Mouse (Mus musculus): Measurements from ENCODE around the gene Sirt5. TPM values are rescaled to one million over a fixed set of nuclear protein-coding genes. Genes with fewer than 3 reads are reported as not detected.

The Sirt5 gene
- polyA plus RNA-seq, 1 experiment = 3.3 TPM

GRCm38 (mm10) chr13:43399576-43399975 is 34.3 kb downstream of the Sirt5 start:
- peaks cover 5% of the 10 kb centered on the region for H3K79me3 ChIP-seq (ENCODE audit: low read depth)
- H3ac ChIP-seq (ENCODE audit: control insufficient read depth, insufficient read length, low read depth) = no peak overlapping the region
- H3K4me3 ChIP-seq (ENCODE audit: insufficient read depth, poor library complexity, severe bottlenecking) = no peak overlapping the region
- H3K36me3 ChIP-seq (ENCODE audit: control insufficient read depth, insufficient read depth) = peaks cover 40% of the 10 kb centered on the region
- peaks cover 29% of the 10 kb centered on the region for H3K79me2 ChIP-seq (ENCODE audit: control insufficient read depth, insufficient read depth)
- TF ChIP-seq MAX (IDR thresholded peaks at IDR 0.05) = no peak
- no peaks in the 10 kb centered on the region for H3K27me3 ChIP-seq (ENCODE audit: control insufficient read depth, insufficient read depth, insufficient read length)

DNA sequence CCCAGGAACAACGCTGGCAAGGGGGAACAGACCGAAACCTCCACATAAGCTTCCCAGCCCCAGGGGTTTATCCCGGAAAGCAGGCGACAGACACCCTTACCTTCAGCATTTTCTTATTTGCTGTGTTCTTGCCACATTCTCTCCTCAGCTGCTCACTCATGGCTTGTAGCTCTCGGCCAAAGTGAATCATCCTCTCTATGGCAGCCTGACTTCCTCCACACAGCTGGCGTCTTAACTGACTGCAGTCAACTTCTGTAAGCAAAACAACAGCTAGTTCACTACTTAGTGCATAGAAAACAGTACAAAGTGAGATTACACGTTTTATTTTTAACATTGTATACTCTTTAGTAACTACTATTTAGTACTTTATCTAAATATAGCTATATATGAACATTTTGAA is 47.0 kb downstream of the Sirt5 start:
- Histone ChIP-seq H3K36me3 (ENCODE audit: control insufficient read depth, insufficient read depth) (peaks cover 45% of the 10 kb centered on the region), H3ac (ENCODE audit: control insufficient read depth, insufficient read length, low read depth) (no peak overlapping the region), H3K79me2 (ENCODE audit: control insufficient read depth, insufficient read depth) (no peaks in the 10 kb centered on the region), H3K27me3 (ENCODE audit: control insufficient read depth, insufficient read depth, insufficient read length) (no peaks in the 10 kb centered on the region), H3K4me3 (ENCODE audit: insufficient read depth, poor library complexity, severe bottlenecking) (no peak overlapping the region), H3K79me3 (ENCODE audit: low read depth) (no peaks in the 10 kb centered on the region)
- TF ChIP-seq MYOG (IDR thresholded peaks at IDR 0.05; ENCODE audit: control insufficient read depth, extremely low read depth, insufficient read length) = no peak

GRCm38 (mm10) chr13:43413611-43414010 is 48.3 kb downstream of the Sirt5 start:
- Histone ChIP-seq H3K79me2 (ENCODE audit: control insufficient read depth, insufficient read depth) (no peaks in the 10 kb centered on the region), H3K79me3 (ENCODE audit: low read depth) (no peaks in the 10 kb centered on the region), H3K27me3 (ENCODE audit: control insufficient read depth, insufficient read depth, insufficient read length) (no peaks in the 10 kb centered on the region), H3K4me3 (ENCODE audit: insufficient read depth, poor library complexity, severe bottlenecking) (no peak overlapping the region), H3ac (ENCODE audit: control insufficient read depth, insufficient read length, low read depth) (no peak overlapping the region), H3K36me3 (ENCODE audit: control insufficient read depth, insufficient read depth) (peaks cover 54% of the 10 kb centered on the region)
- no peak for TF ChIP-seq USF1 (IDR thresholded peaks at IDR 0.05; ENCODE audit: low read depth)
- no peak for TF ChIP-seq CEBPB (IDR thresholded peaks at IDR 0.05; ENCODE audit: low read depth)
- TF ChIP-seq FOSL1 (IDR thresholded peaks at IDR 0.05; ENCODE audit: insufficient read depth, low read length, poor library complexity, severe bottlenecking) = no peak
- no peak for TF ChIP-seq MYOD1 (IDR thresholded peaks at IDR 0.05; ENCODE audit: control insufficient read depth, insufficient read length, low read depth)
- TF ChIP-seq CTCF (IDR thresholded peaks at IDR 0.05; ENCODE audit: control insufficient read depth, insufficient read depth, insufficient read length) = no peak
- no peak for TF ChIP-seq MAX (IDR thresholded peaks at IDR 0.05)
- no peak for TF ChIP-seq MYOG (IDR thresholded peaks at IDR 0.05; ENCODE audit: control insufficient read depth, extremely low read depth, insufficient read length)

GRCm38 (mm10) chr13:43415249-43415648 is 50.0 kb downstream of the Sirt5 start:
- peaks cover 69% of the 10 kb centered on the region for H3K36me3 ChIP-seq (ENCODE audit: control insufficient read depth, insufficient read depth)
- no peak overlapping the region for H3ac ChIP-seq (ENCODE audit: control insufficient read depth, insufficient read length, low read depth)
- H3K79me3 ChIP-seq (ENCODE audit: low read depth) = no peaks in the 10 kb centered on the region
- H3K27me3 ChIP-seq (ENCODE audit: control insufficient read depth, insufficient read depth, insufficient read length) = no peaks in the 10 kb centered on the region
- no peaks in the 10 kb centered on the region for H3K79me2 ChIP-seq (ENCODE audit: control insufficient read depth, insufficient read depth)
- TF ChIP-seq CEBPB (IDR thresholded peaks at IDR 0.05; ENCODE audit: low read depth) (no peak), CTCF (IDR thresholded peaks at IDR 0.05; ENCODE audit: control insufficient read depth, insufficient read depth, insufficient read length) (no peak), MYOG (IDR thresholded peaks at IDR 0.05; ENCODE audit: control insufficient read depth, extremely low read depth, insufficient read length) (no peak), MAX (IDR thresholded peaks at IDR 0.05) (no peak), MYOD1 (IDR thresholded peaks at IDR 0.05; ENCODE audit: control insufficient read depth, insufficient read length, low read depth) (no peak), USF1 (IDR thresholded peaks at IDR 0.05; ENCODE audit: low read depth) (no peak), FOSL1 (IDR thresholded peaks at IDR 0.05; ENCODE audit: insufficient read depth, low read length, poor library complexity, severe bottlenecking) (no peak)
- H3K4me3 ChIP-seq (ENCODE audit: insufficient read depth, poor library complexity, severe bottlenecking) = no peak overlapping the region

- Histone ChIP-seq H3K79me2 (ENCODE audit: control insufficient read depth, insufficient read depth) (peaks cover 70% of the 10 kb centered on the region), H3K4me3 (ENCODE audit: insufficient read depth, poor library complexity, severe bottlenecking) (no peak overlapping the region), H3K79me3 (ENCODE audit: low read depth) (peaks cover 25% of the 10 kb centered on the region), H3ac (ENCODE audit: control insufficient read depth, insufficient read length, low read depth) (no peak overlapping the region), H3K27me3 (ENCODE audit: control insufficient read depth, insufficient read depth, insufficient read length) (no peaks in the 10 kb centered on the region), H3K36me3 (ENCODE audit: control insufficient read depth, insufficient read depth) (peaks cover 41% of the 10 kb centered on the region)
- no peak for TF ChIP-seq CTCF (IDR thresholded peaks at IDR 0.05; ENCODE audit: control insufficient read depth, insufficient read depth, insufficient read length)
Measured at GRCm38 (mm10) chr13:43428436-43428835, 63.1 kb downstream of the Sirt5 start.

GRCm38 (mm10) chr13:43433395-43433794 is 68.1 kb downstream of the Sirt5 start:
- Histone ChIP-seq H3K27me3 (ENCODE audit: control insufficient read depth, insufficient read depth, insufficient read length) (no peaks in the 10 kb centered on the region), H3K79me3 (ENCODE audit: low read depth) (peaks cover 46% of the 10 kb centered on the region), H3K4me3 (ENCODE audit: insufficient read depth, poor library complexity, severe bottlenecking) (no peak overlapping the region), H3K36me3 (ENCODE audit: control insufficient read depth, insufficient read depth) (peaks cover 16% of the 10 kb centered on the region), H3K79me2 (ENCODE audit: control insufficient read depth, insufficient read depth) (peaks cover 94% of the 10 kb centered on the region), H3ac (ENCODE audit: control insufficient read depth, insufficient read length, low read depth) (no peak overlapping the region)
- TF ChIP-seq FOSL1 (IDR thresholded peaks at IDR 0.05; ENCODE audit: insufficient read depth, low read length, poor library complexity, severe bottlenecking) = no peak
- TF ChIP-seq MYOG (IDR thresholded peaks at IDR 0.05; ENCODE audit: control insufficient read depth, extremely low read depth, insufficient read length) = no peak
- no peak for TF ChIP-seq CEBPB (IDR thresholded peaks at IDR 0.05; ENCODE audit: low read depth)
- TF ChIP-seq CTCF (IDR thresholded peaks at IDR 0.05; ENCODE audit: control insufficient read depth, insufficient read depth, insufficient read length) = no peak
- no peak for TF ChIP-seq MYOD1 (IDR thresholded peaks at IDR 0.05; ENCODE audit: control insufficient read depth, insufficient read length, low read depth)
- TF ChIP-seq MAX (IDR thresholded peaks at IDR 0.05) = no peak
- TF ChIP-seq USF1 (IDR thresholded peaks at IDR 0.05; ENCODE audit: low read depth) = no peak

Measured in C2C12 (cell line).